Mouse (Mus musculus) granulocyte monocyte progenitor cell, adult 5-6 weeks (primary cell): ENCODE measurements at regions not wholly inside any gene's neighbourhood (a gene's known extent, or its start where the extent isn't known, plus 50 kb on each side); places are given as distances from the start of the nearest gene placed in this dataset.
A peak's percentile ranks its signal among the peaks of the same experiment; 100 is the strongest.
"Not testable (repeated sequence)": the region's sequence is repeated elsewhere in the genome, so short reads cannot be mapped to it uniquely, and the experiment has no call there.

ENCODE experiments used
- ATAC-seq: replicated peaks from 2 replicates; pipeline ENCODE4 v1.8.0; 2016; ENCODE audit warnings: mild to moderate bottlenecking, moderate TSS enrichment, inconsistent platforms; ENCODE audit not compliant: poor library complexity, severe bottlenecking

DNA sequence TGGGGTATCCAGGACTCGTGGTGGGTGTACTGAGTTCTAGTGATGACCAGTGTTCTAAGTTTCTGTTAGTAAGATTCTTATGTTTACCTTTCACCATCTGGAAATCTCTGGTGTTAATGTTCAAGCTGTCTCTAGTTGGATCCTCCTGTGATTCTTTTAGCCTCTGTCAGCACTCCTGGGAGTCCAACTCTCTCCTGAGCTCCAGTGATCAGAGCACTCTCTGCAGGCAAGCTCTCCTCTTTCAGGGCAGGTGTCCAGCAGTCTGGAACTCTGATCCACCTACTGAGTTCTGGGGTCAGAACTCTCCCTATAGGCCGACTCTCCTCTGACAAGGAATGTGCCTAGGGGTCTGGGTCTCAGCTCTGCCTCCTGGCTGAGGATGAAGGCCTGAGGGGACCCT is 272.6 kb upstream of the Tbl1xr1 start:
- ATAC-seq = not testable (repeated sequence)

DNA sequence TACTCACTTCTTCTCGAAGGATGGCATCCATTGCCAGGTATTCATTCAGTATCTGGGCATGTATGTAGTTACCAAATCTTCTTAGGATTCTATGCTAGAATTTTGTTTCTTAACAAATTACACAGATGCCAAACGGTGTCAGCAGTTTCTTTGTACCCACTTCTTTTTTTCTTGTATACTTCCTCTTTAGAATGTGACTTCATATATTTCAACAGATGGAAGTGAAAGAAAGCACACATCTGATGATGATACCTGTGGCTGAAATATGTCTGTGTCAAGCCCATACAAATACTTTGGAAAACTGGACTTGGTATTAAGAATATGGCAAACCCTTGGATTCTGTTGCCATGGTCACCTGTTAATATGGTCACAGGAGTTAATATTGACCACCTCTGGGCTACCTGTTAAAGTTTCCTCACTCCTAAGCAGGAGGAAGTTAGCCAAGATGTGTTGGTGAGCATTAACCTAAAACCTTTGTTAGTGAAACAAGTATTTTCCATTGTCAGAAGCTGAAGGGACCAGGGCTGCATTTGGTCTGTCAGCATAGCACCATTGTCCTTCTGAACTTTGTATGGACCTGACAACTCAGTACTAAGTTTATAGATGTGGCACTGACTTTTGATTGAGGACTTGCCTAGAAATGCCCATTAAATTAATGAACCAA is 269.8 kb upstream of the Tbl1xr1 start:
- peak; percentile 82 for ATAC-seq

DNA sequence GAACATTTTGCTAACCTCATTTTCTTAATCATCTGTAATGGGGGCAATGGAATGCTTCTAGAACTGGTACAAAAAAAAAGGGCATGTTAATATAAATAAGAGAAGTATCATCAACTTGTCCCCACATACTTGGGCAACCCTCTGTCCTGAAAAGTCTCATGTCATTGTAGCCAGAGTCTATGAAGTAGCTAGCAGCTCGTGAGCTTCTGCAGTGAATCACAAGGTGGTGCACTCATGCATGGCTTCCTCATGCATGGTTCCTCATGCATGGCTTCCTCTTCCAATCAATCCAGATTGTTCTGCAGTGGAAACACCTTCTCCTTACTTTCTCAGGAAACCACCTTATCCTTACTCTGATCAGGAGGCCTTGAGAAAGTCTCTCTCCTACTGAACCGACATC is 267.9 kb upstream of the Tbl1xr1 start:
- ATAC-seq = peak; percentile 69

DNA sequence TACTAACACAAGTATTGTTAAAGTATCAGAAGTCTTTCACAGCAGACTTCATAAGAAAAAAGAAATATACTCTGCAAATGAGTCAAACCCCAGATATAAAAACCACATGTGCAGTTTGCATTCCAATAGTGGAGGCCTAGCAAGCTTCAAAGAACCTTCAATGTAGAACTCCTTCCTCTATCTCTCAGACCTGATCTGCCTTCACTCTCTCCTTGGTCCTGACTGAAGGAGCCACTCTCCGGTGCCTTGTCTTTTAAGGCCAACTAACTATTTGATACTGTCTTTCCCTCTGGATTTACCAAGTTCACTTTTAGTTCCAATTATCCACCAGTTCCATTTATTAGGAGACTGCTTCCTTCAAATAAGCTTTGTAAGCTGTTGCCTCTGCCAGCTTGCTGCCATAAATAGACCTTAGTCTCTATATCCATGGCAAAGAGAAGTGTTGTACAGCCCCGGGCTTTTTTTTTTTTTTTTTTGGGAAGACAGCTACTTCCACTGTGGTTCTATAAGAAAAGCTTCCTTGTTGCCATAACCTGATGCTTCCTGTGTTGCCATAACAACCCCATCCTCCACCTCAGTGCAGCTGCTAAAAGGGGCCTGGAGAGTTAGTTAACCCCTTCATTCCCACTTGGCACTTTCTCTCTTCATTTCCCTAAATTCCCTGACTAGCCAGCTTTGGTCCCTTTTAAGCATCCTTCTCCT is 266.5 kb upstream of the Tbl1xr1 start:
- no peak for ATAC-seq

DNA sequence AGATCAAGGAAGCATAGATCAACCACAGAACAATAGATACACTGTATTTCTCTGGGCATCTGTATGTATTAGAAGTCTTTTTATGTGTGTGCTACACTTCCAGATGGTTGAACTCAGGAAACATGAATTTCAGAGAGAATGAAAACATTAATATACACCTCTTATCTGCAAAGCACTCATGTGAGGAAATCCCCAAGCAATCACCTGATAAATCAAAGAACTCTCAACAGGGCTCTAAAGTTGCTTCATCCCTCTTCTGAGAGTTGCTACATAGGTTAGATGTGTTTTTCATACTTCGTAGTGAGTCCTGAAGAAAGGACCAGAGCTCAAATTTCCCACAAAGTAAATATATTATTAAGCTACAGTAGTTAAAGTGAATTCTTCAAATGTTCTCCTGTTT is 263.1 kb upstream of the Tbl1xr1 start:
- no peak for ATAC-seq

DNA sequence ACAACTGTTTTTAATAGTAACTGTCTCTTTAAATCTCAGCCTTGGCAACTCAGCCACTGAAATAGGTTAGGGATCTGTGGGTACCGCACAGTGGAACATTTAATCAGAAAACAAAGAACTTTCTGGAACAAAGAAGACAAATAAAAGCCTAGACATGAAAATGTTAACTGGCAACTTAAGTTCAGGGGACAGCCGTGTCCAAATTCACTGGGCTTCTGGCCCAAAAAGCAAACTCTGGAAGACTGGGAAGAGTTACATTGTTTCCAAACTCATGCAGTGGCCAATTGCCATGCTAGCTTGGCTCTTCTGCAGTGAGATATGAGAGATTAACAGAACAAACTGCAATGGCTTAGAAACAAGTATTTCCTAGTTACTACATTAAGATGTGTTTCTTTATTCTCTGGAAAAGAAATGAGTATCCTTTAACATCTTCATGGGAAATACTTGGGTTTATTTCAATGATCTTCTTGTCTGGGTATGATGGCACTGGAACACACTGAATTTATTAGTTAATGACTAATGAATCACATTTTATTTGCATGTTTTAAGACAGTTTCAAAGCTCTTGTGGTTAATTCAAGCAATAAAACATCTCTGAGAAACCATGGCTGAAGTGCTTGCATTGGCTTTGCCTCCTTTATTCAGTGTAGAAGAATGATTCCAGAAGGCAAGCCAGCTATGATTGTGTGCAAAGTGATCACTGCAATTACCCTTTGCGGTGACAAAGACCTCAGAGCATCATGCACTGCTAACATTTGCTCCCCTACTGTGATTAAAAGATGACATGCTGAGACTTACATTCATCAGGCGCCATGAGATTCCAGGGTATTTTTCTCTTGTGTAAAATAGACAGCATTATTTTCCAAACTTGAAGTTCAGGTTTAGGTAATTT is 259.2 kb upstream of the Tbl1xr1 start:
- ATAC-seq = no peak

DNA sequence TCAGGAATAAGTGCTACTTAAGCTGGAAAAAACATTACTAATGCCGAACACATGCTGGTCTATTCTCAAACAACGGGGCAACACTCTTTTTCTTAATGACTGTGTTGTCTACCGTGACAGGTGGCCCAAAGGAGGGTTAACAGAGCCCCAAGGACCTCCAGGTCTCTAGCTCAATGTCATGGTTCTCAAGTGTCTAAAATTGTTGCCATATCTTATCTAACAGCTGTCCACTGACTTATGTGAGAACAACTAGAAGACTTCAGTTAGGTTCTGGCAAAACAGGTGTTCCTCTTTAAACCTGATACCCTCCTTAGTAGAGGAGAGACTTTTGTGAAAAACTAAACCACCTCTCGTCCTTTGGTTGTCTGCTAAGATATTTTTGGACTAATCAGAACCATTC is 257.4 kb upstream of the Tbl1xr1 start:
- ATAC-seq = no peak

DNA sequence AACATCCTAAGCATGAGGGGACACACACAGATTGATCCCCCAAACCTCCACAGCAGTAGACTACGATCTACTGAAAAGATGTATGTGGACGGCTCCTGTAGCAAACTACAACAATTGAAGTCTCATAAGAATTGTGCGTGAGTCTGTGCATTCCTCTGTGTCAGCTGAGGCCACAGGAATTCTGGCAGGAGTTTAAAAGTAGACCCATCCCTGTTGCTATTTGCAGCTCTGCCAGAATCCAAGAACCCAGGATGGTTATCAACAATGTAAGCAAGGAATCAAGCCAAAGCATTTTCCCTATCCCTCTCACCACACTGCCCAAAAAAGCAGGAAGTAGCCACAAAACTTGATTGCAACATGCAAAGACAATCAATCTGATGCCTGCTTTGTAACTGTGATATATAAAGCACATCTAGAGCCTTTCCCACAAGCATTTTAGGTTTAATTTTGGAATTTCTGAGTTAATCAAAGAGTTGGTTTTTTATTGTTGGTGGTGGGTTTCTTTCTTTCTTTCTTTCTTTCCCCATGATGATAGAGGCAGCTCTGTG is 256.3 kb upstream of the Tbl1xr1 start:
- ATAC-seq = peak; percentile 67

DNA sequence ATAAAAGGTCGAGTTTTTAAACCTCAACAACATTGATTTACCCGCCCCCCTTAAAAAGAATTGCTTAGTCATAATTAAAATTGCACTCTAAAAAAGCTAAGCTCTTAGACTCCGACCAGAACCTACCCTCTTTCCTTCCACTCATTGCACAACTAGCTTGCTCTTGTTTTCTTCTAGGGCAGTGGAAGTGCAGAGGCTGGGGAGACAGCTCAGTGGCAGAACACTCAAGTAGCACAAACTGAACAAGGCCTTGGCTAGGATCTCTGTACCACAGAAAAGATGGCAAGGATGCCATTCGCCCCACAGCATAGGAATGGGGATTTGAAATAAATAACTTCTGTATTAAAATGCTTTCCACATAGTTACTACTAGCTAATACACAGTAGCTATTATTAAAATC is 253.8 kb upstream of the Tbl1xr1 start:
- ATAC-seq = peak; percentile 51

DNA sequence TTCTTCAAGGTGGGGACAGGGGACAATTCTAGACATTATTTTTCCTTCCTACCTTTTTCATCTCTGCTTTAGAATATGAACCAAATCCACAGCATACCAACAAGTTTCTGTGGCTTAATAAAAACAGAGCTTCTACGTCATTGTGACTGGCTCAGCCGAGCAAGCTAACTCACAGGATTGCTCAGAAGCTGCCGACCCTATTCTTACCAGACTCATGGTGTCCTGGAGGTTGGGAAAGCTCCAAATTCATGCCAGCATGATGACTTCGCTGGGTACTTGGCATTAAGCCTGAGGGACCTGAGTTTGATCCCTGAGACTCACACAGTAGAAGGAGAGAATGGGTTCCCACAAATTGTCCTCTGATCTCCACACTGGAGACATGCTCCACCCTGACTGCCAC is 253.1 kb upstream of the Tbl1xr1 start:
- no peak for ATAC-seq

DNA sequence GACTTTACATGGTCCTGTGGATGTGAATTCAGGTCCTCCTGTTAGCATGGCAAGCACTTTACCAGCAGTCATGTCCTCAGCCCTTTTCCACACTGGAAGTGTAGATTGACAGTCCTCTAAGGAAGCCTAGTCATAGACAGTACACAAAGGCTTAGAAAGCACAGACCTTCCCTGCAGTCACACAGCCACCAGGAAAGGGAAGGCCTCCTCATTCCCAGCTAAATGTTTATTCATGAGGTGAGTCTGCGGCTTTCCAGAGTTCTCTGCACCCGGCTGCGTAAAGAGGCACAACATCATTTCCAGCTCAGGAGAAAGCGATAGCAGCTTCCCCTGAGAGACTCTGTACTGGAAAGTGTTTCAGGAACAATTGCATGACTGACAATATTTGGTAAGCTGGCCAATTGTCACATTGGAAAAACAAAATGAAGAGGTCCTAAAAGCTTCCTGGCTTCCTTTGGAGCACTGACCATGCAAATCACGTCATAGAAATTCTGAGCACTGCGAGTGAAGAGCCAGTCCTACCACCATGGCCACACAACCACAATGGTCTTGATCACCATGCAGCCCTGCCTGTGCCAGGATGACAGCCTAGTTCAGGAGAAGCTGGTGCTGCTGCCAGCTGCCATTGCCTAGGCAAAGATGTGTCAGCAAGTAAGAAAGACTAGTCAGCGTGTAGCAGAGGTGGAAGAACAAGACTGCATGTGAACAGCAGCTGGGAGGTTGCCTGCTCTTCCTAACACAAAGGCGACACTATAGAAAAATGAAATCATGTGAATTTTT is 252.2 kb upstream of the Tbl1xr1 start:
- peak; percentile 35 for ATAC-seq

DNA sequence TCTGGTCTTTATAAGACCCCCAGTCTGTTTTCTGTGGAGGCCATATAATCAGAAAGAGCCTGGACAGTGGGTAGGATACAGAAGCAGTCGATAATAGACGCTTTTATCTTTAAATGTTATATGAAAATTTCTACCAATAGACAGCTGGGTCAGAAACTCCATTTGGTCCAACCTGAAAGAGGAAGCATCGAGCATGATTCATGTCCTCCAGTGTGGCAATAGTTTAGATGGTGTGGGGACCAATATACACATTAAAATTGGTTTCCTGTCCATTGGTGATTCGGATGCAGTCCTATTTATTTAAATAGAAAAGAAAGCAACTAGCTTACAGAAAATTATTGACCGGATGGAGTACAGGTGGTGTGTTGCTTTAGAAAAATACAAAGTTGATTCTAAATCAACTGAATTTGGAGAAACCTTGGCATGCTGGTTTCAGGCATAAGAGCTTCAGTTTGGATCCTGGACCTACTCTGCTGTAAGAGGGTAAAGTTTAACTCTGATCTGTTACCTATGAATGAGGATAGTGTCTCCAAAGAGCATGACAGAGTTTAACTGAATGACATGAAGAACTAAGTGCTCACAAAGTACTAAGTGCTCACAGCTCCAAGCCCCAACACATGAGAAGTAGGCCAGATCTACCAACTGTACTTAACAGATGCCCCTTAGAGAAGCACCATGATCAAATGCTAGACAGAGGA is 251.4 kb upstream of the Tbl1xr1 start:
- ATAC-seq = peak; percentile 91

DNA sequence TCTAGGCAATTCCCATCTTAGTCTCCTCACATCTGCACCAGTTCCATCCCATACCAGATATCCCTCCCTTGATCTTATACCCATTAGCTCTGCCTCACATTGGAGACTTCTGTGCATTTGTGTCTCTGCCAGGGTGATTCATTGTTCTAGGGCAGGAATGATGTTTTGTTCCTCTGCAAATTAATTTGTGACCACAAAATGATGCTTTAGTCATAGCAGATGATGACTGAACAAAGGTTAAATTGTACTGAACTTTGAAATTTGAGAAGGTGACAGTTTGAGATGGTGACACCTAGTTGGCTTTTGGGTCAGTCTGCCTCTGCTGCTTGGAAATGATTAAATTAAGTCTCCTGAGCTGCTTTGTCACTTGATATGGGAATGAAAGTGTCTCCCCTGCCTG is 248.8 kb upstream of the Tbl1xr1 start:
- ATAC-seq = no peak

DNA sequence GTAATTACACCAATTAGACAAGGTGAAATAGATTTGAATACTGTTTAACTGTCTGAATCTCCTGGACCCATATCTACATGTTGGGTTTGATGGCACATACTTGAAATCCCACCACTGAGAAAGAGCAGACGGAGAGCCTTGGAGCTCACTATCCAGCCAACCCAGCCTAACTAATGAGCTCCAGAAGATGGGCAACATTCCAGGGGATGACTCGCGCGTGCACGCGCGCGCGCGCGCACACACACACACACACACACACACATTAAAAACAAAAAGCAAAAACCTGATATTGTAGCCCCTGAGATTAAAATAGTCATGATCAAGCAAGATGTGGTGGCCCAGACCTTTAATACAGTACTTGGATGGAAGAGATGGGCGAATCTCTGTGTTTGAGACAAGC is 243.3 kb upstream of the Tbl1xr1 start:
- ATAC-seq = no peak

DNA sequence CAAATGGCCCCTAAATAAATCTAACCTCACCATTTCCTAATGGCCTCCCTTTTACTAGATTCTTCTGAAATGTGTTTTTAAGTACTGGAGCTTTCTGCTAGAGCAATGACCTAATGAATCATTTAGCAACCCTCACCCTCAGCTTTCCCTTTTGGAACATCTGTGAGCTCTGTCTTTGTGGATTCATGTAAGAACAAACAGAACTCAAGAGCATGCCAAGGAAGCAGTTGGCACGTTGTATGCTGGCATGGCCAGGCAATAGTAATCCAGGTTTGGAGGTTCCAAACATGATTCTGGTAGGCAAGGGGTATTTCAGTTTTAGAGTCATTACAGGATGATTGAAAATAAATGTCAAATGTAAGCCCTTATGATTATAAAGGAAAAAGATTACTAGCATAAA is 240.9 kb upstream of the Tbl1xr1 start:
- no peak for ATAC-seq

DNA sequence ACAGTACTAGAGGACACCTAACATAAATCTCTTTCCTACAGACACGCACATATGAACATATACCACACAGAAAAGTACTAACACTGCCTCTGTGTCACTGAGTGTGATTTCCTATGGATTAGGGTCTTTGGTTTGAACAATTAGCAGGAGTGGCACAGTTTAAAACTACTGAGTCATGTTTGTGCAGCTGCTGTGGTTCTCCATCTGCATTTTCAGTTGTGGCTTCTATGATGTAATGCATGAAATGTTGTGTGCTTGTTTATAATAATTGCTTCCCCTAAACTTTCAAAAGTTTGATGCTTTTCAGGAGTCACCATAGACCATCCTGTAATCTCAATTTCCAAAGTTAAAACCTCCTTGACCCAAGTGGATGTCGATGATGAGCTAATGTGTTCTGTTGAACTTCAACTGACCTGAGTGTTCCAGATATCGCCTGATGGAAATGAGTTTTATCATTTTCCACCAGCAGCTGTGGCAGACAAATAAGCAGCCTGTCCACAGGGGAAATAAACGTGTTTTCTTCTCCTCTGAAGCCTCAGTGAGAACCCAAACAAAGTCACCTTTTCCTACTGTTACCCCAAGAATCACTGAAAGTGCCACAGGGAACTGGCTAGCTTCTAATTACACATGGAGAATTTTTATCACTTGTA is 239.0 kb upstream of the Tbl1xr1 start:
- peak; percentile 43 for ATAC-seq

DNA sequence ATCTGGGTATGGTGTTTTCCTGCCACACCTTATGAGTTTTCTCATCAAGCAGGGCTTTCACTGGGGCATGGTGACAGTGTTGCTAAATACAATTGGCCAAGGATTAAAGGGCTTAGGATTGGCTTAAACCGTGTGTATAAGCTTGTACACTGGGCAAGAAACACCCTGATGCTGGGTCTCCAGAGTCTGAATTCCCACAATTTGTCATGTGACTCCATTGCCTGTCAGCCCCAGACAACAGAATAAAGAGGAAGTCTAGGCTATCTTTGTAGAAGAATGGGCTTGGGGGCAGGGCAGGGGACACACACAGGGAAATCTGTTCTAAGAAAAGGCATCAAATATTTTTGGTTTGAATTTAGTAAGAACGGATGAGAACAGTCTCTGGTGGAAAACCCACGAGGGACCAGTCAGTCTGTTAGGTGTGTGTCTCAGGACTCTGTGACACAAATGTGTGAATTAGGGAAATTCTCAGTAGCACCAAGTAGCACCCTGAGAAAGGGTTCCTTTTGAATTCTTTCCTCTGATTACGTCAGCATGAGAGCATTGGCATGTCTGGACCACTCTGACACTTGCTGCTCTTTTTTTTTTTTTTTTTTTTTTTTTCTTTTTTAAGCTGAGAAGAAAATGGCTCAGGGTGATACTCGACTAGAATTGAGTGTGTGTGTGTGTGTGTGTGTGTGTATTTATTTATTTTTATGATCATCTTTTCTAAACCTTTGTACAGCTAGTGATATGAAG is 235.5 kb upstream of the Tbl1xr1 start:
- ATAC-seq = peak; percentile 86

DNA sequence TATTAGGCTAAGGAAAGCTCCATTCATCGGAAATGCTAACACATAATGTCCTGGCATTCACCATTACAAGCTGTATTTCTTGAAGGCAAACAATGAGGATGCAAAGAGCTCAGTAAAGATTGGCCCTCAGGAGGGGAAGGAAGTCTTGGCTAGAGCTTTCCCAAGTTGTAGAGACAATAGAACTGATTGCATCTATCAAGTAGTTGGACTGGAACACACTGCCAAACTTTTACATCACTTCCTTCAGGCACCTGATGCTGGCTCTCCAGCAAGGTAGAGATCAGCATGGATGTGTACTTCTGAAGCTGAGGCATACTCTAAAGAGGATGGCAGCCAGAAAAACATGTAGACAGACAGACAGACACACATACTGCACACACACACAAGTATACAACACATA is 234.9 kb upstream of the Tbl1xr1 start:
- no peak for ATAC-seq
